Mouse (Mus musculus) liver, postnatal 0 days (tissue): ENCODE data around the gene Adprhl1. TPM values are rescaled to one million over a fixed set of nuclear protein-coding genes. Genes with fewer than 3 reads are reported as not detected.

Experiments used
- ATAC-seq: fragments of 200-750 bp; cut with Nextera tagmentation; 2 replicates; pipeline ENCODE4 v1.8.0; 2017; ENCODE audit warnings: mild to moderate bottlenecking, moderate library complexity
- DNase-seq: peaks from one replicate; pipeline ENCODE4 v3.0.0-alpha.2; 2016
- H3K27ac ChIP-seq: fragments of 300-500 bp; sonication (generic); 2 replicates; pipeline ENCODE4 v1.5.1; 2014; ENCODE audit warnings: antibody characterized with exemption, moderate library complexity, mild to moderate bottlenecking, low read depth
- H3K27me3 ChIP-seq: fragments of 300-500 bp; sonication (generic); 2 replicates; pipeline ENCODE4 v1.6.1; 2014; ENCODE audit warnings: low read length, control low read depth, mixed read lengths; ENCODE audit not compliant: insufficient read depth
- H3K36me3 ChIP-seq: fragments of 300-500 bp; sonication (generic); replicated peaks from 2 replicates; pipeline ENCODE4 v1.6.1; 2014; ENCODE audit warnings: mild to moderate bottlenecking, control low read depth, low read length, moderate library complexity, mixed read lengths; ENCODE audit not compliant: insufficient read depth
- H3K4me1 ChIP-seq: fragments of 300-500 bp; sonication (generic); 2 replicates; pipeline ENCODE4 v1.6.1; 2014; ENCODE audit warnings: antibody characterized with exemption, mild to moderate bottlenecking, control low read depth; ENCODE audit not compliant: insufficient read depth
- H3K4me2 ChIP-seq: fragments of 300-500 bp; sonication (generic); 2 replicates; pipeline ENCODE4 v1.6.1; 2014; ENCODE audit warnings: low read depth, mild to moderate bottlenecking, low read length, moderate library complexity, mixed read lengths
- H3K4me3 ChIP-seq: fragments of 300-500 bp; sonication (generic); 2 replicates; pipeline ENCODE4 v1.5.1; 2014; ENCODE audit warnings: low read depth, low read length
- H3K9ac ChIP-seq: fragments of 300-500 bp; sonication (generic); replicated peaks from 2 replicates; pipeline ENCODE4 v1.6.1; 2014; ENCODE audit warnings: mild to moderate bottlenecking, moderate library complexity
- H3K9me3 ChIP-seq: fragments of 300-500 bp; sonication (generic); 2 replicates; pipeline ENCODE4 v1.6.1; 2016; ENCODE audit warnings: mild to moderate bottlenecking, control low read depth, low read length, mixed read lengths
- CTCF ChIP-seq: sonication (generic); IDR thresholded peaks from 2 replicates; pipeline ENCODE4 v1.5.1; 2016; ENCODE audit warnings: antibody characterized with exemption, low read depth
- EP300 ChIP-seq: IDR thresholded peaks from 2 replicates; pipeline ENCODE4 v1.6.1; 2016; ENCODE audit warnings: antibody characterized with exemption, low read depth, mild to moderate bottlenecking
- WGBS: fragments of 180-500 bp; shearing (Covaris S2); extraction: QIAGEN DNeasy Blood & Tissue Kit; methylation state at CpG from one replicate; pipeline ENCODE4 v1.1.7; 2014; ENCODE audit not compliant: insufficient replicate concordance; 5-methylcytosine and 5-hydroxymethylcytosine counted together
- polyA plus RNA-seq: library from polyadenylated mRNA; unstranded; fragments of >200 nt; fragmentation: Nextera tagmentation; extraction: Ambion mirVana; gene quantifications from 2 replicates; pipeline ENCODE4 v1.2.1, GENCODE M21; 2015

Gene Adprhl1
- polyA plus RNA-seq, 1 experiment from 2014 or later, result not detected

GRCm38 (mm10) chr8:13240055-13240454 is 13.9 kb downstream of the Adprhl1 start:
- Histone ChIP-seq H3K36me3 (no peaks in the 10 kb centered on the region), H3K9me3 (no peaks in the 10 kb centered on the region), H3K4me3 (no peak overlapping the region), H3K4me1 (no peaks in the 10 kb centered on the region), H3K9ac (no peak overlapping the region), H3K27ac (no peak overlapping the region), H3K27me3 (no peaks in the 10 kb centered on the region), H3K4me2 (no peak overlapping the region)
- TF ChIP-seq CTCF (no peak), EP300 (no peak)
- no peak for DNase-seq
- no peak for ATAC-seq
- WGBS, result 59% methylated on average over 9 of the region's 9 CpGs

DNA sequence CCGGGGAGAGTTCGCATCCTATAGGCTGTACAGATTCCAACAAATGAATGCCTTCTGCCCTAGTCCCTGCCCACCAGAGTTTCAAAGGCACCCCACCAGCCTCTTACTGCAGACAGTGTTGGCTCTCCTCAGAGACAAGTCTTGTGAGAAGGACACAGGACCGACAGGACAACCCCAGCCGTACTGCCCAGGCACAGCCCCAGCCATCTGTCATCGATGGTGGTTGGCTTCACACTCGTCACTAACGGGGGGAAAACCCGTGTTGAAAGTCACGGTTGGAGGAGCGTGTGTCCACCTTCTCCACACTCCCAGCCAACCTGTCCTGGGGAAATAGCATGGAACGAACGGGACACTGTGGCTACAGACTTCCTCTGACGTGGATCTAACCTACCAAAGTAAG is 19.2 kb downstream of the Adprhl1 start:
- WGBS, result 86% methylated on average over 13 of the region's 13 CpGs
- no peak overlapping the region for H3K27ac ChIP-seq
- no peak overlapping the region for H3K4me2 ChIP-seq
- no peaks in the 10 kb centered on the region for H3K36me3 ChIP-seq
- no peaks in the 10 kb centered on the region for H3K4me1 ChIP-seq
- no peaks in the 10 kb centered on the region for H3K27me3 ChIP-seq
- no peak overlapping the region for H3K4me3 ChIP-seq
- TF ChIP-seq CTCF (no peak), EP300 (no peak)
- ATAC-seq (no peak), DNase-seq (no peak)
- H3K9ac ChIP-seq, result no peak overlapping the region
- no peaks in the 10 kb centered on the region for H3K9me3 ChIP-seq

DNA sequence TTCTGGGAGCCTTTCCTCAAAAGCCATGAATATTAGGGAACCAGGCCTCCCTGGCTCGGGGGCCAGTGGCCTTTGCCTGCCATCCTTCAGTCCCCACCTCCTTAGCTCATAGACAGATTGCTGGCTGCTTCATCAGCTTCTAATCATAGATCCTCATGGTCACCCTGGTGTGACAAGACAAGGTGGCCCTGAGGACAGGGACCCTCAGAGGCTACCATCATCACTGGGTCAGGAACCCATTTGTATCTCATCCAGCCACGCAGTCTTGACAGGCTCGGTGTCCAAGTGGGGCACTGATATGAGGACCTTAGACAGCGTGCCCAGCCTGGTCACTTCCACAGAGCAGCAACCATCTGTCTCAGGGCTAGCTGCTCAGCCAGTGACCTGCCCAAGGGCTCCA is 23.5 kb downstream of the Adprhl1 start:
- DNase-seq (no peak), ATAC-seq (no peak)
- Histone ChIP-seq H3K4me1 (no peaks in the 10 kb centered on the region), H3K27ac (no peak overlapping the region), H3K9ac (no peak overlapping the region), H3K4me3 (no peak overlapping the region), H3K9me3 (no peaks in the 10 kb centered on the region), H3K4me2 (no peak overlapping the region), H3K36me3 (no peaks in the 10 kb centered on the region), H3K27me3 (no peaks in the 10 kb centered on the region)
- WGBS, result 83% methylated on average over 4 of the region's 4 CpGs
- no peak for TF ChIP-seq EP300
- TF ChIP-seq CTCF, result no peak

GRCm38 (mm10) chr8:13229802-13230201 is 24.2 kb downstream of the Adprhl1 start:
- Histone ChIP-seq H3K4me1 (no peaks in the 10 kb centered on the region), H3K9ac (no peak overlapping the region), H3K9me3 (no peaks in the 10 kb centered on the region), H3K4me2 (no peak overlapping the region), H3K4me3 (no peak overlapping the region), H3K36me3 (no peaks in the 10 kb centered on the region), H3K27me3 (no peaks in the 10 kb centered on the region), H3K27ac (no peak overlapping the region)
- WGBS, result 74% methylated on average over 12 of the region's 12 CpGs
- DNase-seq (no peak), ATAC-seq (no peak)
- TF ChIP-seq EP300 (no peak), CTCF (no peak)

DNA sequence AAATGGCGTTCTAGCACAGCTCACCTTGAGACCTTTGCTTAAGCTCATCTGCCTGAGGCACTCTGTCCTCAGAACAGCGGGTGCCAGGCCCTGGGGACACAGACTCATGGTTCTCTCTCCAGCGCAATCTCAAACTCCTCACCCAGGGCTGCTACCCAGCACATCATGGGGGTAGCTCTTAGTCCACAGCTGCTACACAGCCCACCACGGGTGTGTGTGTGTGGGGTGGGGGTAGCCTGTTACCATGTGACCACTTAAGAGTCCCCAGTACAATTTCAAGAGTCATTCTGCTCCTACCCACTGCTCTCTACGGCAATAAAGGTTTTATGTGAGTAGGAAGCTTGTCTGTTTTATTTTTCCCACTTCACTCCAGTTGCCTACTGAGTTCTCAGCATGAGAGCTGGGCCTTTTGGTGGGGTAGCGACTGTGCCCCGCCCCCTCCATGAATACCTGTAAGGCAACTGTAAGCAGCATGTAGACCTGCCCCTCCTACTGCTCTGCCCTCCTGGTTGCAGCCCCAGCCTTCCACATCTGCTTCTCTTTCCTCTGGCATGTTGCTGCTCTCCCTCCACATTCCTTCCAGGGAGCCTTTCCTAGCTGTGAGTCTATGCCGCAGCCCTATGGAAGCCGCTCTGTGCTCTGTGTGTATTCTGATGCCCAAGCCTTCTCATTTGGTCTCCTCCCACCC is 24.9 kb downstream of the Adprhl1 start:
- Histone ChIP-seq H3K9me3 (no peaks in the 10 kb centered on the region), H3K27ac (no peak overlapping the region), H3K4me3 (no peak overlapping the region), H3K4me1 (no peaks in the 10 kb centered on the region), H3K4me2 (no peak overlapping the region), H3K9ac (no peak overlapping the region), H3K36me3 (no peaks in the 10 kb centered on the region), H3K27me3 (no peaks in the 10 kb centered on the region)
- DNase-seq (no peak), ATAC-seq (no peak)
- 57% methylated on average over 9 of the region's 9 CpGs for WGBS
- TF ChIP-seq CTCF, result no peak
- TF ChIP-seq EP300, result no peak

DNA sequence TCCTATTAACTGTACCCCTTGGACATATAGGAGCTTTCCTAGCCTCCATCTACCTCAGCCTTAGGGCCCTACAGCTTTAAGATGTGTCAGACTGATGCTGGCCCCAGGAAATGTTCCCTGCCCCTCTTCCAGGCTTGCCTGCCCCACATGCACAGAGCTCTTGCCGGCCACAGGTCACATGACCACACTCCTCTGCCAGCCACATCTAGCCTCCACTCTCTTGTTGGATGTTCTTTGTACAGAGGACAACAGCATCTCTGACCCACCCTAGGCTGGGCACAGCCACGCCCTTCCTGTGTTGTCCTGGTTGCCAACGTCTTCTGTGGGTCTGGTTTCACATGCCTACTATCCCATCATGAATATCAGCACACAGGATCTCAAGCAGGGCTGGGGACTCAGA is 26.8 kb downstream of the Adprhl1 start:
- Histone ChIP-seq H3K27me3 (no peaks in the 10 kb centered on the region), H3K9ac (no peak overlapping the region), H3K4me3 (no peak overlapping the region), H3K4me1 (no peaks in the 10 kb centered on the region), H3K36me3 (no peaks in the 10 kb centered on the region), H3K9me3 (no peaks in the 10 kb centered on the region), H3K27ac (no peak overlapping the region), H3K4me2 (no peak overlapping the region)
- ATAC-seq, result no peak
- DNase-seq, result no peak
- TF ChIP-seq CTCF (no peak), EP300 (no peak)
- WGBS, result 50% methylated on average over 3 of the region's 3 CpGs
